11 mouse cellular contexts compared by ENCODE assay signal in the genomic region with DNA sequence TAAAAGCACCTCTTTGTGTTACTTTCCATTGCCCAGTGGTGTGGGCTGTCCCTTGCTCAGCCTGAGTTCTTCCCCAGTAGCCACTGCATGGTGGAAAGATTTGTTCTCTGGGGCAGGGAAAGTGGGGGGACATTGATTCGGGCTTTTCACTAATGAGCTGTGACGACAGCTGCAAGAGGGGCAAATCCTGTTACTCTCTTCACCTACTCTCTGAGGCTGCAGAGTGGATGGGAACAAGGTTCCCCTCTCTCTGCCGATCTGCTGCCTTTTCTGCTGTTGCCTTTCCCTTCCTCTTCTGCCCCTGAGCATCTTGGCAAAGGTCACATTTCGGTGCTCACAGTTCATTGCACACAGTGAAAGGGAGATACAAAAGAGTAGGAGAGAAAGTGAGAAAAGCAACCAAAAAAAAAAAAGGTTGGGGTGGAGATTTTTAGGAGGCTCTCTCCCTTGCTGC. TPM values are rescaled to one million over a fixed set of nuclear protein-coding genes. Genes with fewer than 3 reads are reported as not detected.
DNase-seq lines count a peak whose midpoint lies in the region.
"Had no signal": no experiment of that assay in that cellular context is flagged by ENCODE, and none has a peak within 500 bp of the region (broad histone marks: within the 10 kb centered on the region; RNA-seq: fewer than 3 reads in every experiment).

No protein-coding gene starts in this region.

- H3K4me3 ChIP-seq in forebrain, embryonic 10.5 days = peak overlapping the region; percentile 26
- H3K4me3 ChIP-seq: intestine, embryonic 15.5 days; liver, embryonic 13.5 days had no signal

- 4% methylated on average over 4 of the region's 4 CpGs for WGBS in forebrain, embryonic 10.5 days

- H3K27ac ChIP-seq in forebrain, embryonic 10.5 days = peak overlapping the region; percentile 80
- H3K27ac ChIP-seq: intestine, embryonic 15.5 days; liver, embryonic 13.5 days had no signal

- no peaks in the 10 kb centered on the region for H3K36me3 ChIP-seq in forebrain, embryonic 10.5 days (replicated peaks)
- H3K36me3 ChIP-seq in splenic B cell, adult 2 months (ENCODE audit: control insufficient read depth, insufficient read depth, low read length, poor library complexity, severe bottlenecking) = no peaks in the 10 kb centered on the region
- H3K36me3 ChIP-seq: intestine, embryonic 15.5 days; liver, embryonic 13.5 days had no signal

- H3K9me3 ChIP-seq in forebrain, embryonic 10.5 days = no peaks in the 10 kb centered on the region
- H3K9me3 ChIP-seq: intestine, embryonic 15.5 days; liver, embryonic 13.5 days had no signal

- H3K27me3 ChIP-seq in forebrain, embryonic 10.5 days (ENCODE audit: poor library complexity, severe bottlenecking) = no peaks in the 10 kb centered on the region
- H3K27me3 ChIP-seq in splenic B cell, adult 2 months (ENCODE audit: control insufficient read depth, insufficient read depth, low read length, poor library complexity, severe bottlenecking) = no peaks in the 10 kb centered on the region; the same call in 1 of the 2 replicates
- H3K27me3 ChIP-seq: intestine, embryonic 15.5 days; liver, embryonic 13.5 days had no signal

- peak; percentile 17 to 21 for DNase-seq in right cerebral cortex, postnatal 10 days (ENCODE audit: low spot score in 2 of 2)
- no peak for DNase-seq in right cerebral cortex, postnatal 25 days
- DNase-seq in forebrain, embryonic 10.5 days (ENCODE audit: extremely low spot score, low spot score) = peak; percentile 72
- DNase-seq in mesoderm, embryonic 11.5 days (ENCODE audit: low read depth, low spot score) = peak; percentile 68
- DNase-seq in splenic B cell, adult 2 months (ENCODE audit: low read depth, low spot score) = peak; percentile 12
- DNase-seq in heart, postnatal 25 days (ENCODE audit: low spot score) = no peak
- no peak for DNase-seq in thymus, adult 18-20 months
- no peak for DNase-seq in left cerebral cortex, postnatal 14 days (ENCODE audit: low spot score in 2 of 2)
- DNase-seq: gastrocnemius, postnatal 36 days; liver, embryonic 13.5 days had no signal

- peaks cover 59% of the 10 kb centered on the region for H3K4me1 ChIP-seq in forebrain, embryonic 10.5 days
- H3K4me1 ChIP-seq: intestine, embryonic 15.5 days had no signal

- intact Hi-C loops in heart, postnatal 25 days (cut with DNase I) = no loop called here
- intact Hi-C loops in left cerebral cortex, postnatal 14 days (cut with DNase I) = no loop called here

RNA-seq across cellular contexts. Expression of a gene that starts 50.4 kb away (rescaled TPM):
- 13.0 and 14.5 TPM in 2 replicates for polyA plus RNA-seq in forebrain, embryonic 10.5 days (2016; fragmentation: Nextera tagmentation; extraction: Ambion mirVana)
- total RNA-seq in heart, postnatal 25 days (2021) = 10 to 100 TPM; 15.3 to 16.2 TPM
- 1 to 10 TPM; 2.3 to 3.0 TPM for total RNA-seq in left cerebral cortex, postnatal 14 days (2021)

RNA-seq across cellular contexts. Expression of a gene that starts 56.8 kb away (rescaled TPM):
- polyA plus RNA-seq in forebrain, embryonic 10.5 days (2016; fragmentation: Nextera tagmentation; extraction: Ambion mirVana) = 0.14 and 0.29 TPM in 2 replicates
- under 1 TPM in 1 of 2 experiments, not detected in 1; 0.17 TPM for total RNA-seq in heart, postnatal 25 days (2021)
- 10 to 100 TPM; 46.9 to 50.1 TPM for total RNA-seq in left cerebral cortex, postnatal 14 days (2021)
- total RNA-seq: gastrocnemius, postnatal 36 days had no signal

Comparison
In these comparisons a context has a peak if more than half of its experiments do, and no peak if none do; other contexts are left out.
1. DNase-seq: peak in right cerebral cortex, postnatal 10 days (2 of 2), forebrain, embryonic 10.5 days (single experiment), mesoderm, embryonic 11.5 days (single experiment) and splenic B cell, adult 2 months (single experiment); none in right cerebral cortex, postnatal 25 days (single experiment), heart, postnatal 25 days (single experiment), thymus, adult 18-20 months (0 of 2) and left cerebral cortex, postnatal 14 days (0 of 2).
2. RNA of a gene that starts 50.4 kb away (total RNA-seq): 15.3 to 16.2 TPM in heart, postnatal 25 days; 2.3 to 3.0 TPM in left cerebral cortex, postnatal 14 days; every median in the first group is over 4 times any median in the second.
3. RNA of a gene that starts 56.8 kb away (total RNA-seq): 46.9 to 50.1 TPM in left cerebral cortex, postnatal 14 days; 0.17 TPM in heart, postnatal 25 days; every median in the first group is over 10 times any median in the second.